Mouse (Mus musculus) brain, adult 2 months (tissue): ENCODE data around the gene Slc30a2.
"Not testable (repeated sequence)": the region's sequence is repeated elsewhere in the genome, so short reads cannot be mapped to it uniquely, and the experiment has no call there.

Experiments used
- DNase-seq: peaks from one replicate; pipeline ENCODE4 v3.0.0; 2011; ENCODE audit warnings: low read depth, low spot score

Gene Slc30a2

DNA sequence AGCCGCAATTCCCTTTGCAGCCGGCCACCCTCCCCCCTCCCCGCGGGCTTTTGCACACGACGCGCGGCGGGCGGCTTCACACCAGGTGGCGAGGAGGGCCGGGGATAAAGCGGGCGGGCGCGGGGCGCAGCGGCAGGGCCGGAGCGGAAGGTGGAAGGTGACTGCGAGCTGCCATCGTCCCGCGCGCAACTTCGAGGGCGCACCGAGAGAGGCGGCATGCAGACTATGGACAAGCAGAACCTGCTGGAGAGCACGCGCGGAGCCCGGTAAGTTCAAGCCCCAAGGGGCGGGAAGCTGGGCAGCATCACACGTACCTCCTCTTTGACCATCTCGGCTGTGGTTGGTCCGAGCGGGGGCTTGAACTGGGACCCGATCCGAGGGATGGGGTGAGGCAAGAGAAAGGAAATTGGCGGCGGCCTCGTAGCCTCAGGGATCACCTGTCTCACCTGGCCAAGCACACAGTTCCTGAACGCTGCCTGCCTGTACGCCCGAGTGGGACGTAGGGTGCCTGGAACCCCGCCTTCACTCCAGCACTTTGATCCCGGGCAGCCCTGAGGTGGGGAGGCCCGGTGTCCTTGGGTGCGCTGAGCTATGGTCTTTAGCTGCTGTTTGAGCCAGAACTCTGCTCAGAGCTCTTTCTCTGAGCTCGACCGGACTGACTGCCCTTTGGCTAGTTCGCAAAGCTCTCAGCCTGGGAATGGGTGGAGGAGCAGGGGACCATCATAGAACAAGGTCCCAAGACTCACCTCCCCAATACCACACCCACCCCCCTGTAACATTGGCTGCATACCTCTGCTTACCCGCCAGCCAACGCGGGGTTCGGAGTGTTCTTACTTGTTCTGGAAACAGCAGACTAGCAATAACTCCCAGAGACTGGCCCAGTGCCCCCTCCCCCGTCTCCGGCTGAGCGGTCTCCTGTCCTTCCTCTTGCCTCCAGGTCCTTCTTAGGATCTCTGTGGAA lies at the start of gene Slc30a2:
Slc30a2 (plus strand) TSS at position 111 of the 961 bp plus-strand sequence.
- DNase-seq: no peak

DNA sequence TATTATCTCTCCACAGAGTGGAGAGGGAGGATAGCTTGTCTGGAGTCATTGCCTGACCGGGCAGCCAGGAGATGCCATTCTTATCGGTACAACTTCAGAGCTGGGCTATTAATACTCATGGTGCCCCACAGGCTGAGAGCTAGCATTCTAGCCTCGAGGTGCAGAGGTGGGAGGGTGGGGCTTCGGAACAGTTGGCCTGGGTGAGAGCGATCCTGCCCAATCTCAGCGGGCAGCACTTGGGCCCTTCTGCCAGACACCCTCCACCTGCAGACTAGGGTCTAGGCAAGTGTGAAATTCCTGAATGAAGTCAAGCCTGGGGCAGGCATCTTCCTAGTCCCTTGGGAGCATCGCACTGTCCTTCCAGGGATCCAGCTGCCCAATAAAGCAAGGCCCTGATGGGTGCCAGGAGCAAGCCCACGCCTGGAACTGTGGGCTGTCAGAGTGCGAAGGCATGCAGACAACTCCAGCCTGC lies 49.3 kb upstream of the Slc30a2 start:
- DNase-seq: no peak

DNA sequence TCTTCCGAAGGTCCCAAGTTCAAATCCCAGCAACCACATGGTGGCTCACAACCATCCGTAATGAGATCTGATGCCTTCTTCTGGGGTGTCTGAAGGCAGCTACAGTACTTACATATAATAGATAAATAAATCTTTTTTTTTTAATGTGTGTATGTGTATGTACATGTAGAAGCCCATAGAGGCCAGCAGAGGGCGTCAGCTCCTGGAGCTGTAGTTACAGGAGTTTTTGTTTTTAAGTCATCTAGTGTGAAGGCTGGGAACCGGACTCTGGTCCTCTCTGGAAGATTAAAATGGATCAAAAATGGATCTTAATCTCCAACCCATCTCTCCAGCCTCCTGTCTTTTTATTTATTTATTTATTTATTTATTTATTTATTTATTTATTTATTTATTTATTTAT lies 46.9 kb upstream of the Slc30a2 start:
- not testable (repeated sequence) for DNase-seq

DNA sequence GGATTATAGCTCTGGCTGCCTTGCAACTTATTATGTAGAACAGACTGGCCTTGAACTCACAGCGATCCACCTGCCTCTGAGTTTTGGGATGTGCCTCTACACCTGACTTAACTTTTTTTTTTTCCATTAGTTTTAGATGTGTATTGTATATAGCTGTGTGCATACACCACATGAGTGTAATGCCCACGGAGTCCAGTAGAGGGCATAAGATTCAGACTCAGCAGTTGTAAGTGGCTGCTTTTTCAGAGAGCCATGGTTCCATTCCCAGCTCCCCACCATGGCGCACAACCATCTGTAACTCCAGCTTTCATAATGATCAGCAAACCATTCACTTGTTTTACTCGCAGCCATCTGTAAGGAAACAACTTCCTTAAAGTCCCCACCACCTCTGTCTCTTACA lies 46.5 kb upstream of the Slc30a2 start:
- DNase-seq: no peak

DNA sequence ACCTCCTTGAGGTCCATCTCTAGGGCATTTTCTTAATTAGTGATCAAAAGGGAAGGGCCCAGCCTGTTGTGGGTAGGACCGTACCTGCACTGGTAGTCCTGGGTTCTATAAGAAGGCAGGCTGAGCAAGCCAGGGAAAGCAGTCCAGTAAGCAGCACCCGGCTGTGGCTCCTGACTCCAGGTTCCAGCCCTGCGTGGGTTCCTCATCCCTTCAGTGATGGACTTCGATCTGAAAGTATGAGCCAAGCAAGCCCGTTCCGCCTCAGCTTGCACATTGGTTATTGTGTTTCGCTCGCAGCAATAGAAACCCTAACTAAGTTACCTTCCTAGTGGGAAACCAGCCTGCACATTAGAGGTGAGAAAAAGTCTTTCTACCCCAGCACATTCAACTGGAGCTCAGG lies 45.6 kb upstream of the Slc30a2 start:
- no peak for DNase-seq

DNA sequence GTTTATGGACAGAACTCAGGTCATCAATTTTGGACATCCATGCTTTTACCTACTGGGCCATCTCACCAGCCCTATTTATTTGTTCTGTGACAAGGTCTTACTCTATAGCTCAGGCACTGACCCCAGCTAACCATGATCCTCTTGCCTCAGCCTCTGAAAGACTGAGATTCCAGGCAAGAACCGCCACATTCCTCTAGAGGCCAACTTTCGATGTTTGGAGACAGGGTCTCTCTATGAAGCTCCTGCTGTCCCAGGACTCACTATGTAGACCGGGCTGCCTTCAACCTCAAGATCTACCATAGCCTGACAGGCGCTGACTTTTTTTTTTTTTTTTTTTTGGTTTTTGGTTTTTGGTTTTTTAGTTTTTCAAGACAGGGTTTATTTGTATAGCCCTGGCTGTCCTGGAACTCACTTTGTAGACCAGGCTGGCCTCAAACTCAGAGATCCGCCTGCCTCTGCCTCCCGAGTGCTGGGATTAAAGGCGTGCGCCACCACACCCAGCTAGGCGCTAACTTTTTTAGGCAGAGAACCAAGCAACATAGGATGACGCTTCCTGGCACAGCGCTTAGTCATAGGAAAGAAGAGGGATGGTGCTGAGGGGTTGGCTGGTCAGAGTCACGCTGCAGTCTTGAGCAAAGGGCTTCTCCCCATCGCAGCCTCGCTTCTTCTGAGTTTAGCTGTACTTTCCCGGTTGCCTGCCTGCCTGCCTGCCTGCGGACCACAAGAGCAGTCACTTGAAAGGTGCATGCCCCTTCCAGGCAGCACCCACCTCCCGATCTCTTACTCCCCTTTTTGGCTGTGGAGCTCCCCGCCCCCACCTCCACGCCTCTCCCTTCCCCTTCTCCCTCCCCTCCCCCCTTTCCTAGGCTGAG lies 44.1 kb upstream of the Slc30a2 start:
- DNase-seq: peak; percentile 65

DNA sequence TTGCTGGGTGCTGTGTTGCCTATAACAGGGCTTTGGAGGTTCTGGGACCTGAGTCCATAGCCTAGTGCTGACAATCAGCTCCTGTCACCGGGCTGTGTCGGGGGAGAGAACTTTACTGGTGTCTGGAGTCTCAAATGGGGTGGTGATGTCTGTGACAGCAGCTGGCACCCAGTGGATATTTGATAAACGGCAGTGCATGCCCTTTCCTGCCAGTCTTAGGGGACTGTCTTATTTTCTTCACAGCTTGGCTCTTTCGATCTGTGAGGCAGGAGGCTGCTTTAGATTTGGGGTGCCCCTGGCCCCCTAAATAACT lies 43.5 kb upstream of the Slc30a2 start:
- DNase-seq: peak; percentile 14

DNA sequence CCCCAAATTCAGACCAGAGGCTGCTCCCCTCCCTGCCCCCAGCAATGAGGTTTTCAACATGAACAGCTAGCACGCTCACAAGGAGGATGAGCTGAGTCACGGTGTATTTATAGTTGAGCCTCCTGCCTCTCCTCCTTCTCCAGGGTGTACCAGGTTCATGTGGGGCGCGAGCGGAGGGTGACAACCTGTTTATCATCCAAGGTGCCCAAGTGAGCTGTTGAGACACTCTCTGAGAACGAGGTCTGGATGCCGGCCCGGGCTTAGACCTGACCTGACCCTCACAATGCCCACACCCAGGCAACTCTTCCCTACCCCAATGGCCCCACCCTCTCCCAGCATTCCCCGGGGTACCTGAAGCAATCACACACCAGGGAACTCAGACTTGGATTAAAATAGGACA lies 42.7 kb upstream of the Slc30a2 start:
- peak; percentile 87 for DNase-seq

DNA sequence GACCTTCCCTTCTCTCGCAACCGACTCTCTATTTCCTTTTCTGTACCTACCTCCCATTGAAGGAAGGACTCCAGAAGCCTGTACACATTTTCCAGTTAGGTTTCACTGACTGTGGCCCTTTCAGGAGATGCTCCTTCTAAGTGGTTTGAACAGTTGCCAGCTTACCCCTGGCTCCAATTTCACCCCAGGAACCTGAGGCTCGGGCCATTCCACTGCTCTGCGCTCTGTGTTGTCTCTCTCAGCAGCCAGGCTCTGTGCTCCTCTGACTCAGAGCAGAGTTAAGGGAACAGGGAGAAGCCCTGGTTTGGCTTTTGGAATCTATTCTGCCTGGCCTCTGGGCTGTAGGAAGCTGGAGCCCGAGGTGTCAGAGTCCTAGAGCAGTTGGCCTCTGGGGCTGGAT lies 40.9 kb upstream of the Slc30a2 start:
- no peak for DNase-seq

DNA sequence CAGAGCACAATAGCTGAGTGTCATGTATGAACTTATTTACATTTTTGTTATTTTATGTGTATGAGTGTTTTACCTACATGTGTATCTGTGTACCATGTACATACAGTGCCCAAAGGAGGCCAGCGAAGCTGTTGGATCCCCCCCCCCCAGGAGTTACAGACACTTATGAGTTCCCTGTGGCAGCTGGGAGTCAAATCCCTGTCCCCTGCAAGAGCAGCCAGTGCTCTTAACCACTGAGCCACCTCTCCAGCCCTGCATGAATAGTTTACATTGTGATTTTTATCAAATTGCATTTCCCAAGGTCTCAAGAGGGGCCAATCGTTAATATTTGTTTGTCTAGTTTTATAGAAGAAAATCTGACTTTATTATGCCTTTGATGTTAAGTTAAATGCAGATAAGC lies 36.0 kb upstream of the Slc30a2 start:
- DNase-seq: no peak

DNA sequence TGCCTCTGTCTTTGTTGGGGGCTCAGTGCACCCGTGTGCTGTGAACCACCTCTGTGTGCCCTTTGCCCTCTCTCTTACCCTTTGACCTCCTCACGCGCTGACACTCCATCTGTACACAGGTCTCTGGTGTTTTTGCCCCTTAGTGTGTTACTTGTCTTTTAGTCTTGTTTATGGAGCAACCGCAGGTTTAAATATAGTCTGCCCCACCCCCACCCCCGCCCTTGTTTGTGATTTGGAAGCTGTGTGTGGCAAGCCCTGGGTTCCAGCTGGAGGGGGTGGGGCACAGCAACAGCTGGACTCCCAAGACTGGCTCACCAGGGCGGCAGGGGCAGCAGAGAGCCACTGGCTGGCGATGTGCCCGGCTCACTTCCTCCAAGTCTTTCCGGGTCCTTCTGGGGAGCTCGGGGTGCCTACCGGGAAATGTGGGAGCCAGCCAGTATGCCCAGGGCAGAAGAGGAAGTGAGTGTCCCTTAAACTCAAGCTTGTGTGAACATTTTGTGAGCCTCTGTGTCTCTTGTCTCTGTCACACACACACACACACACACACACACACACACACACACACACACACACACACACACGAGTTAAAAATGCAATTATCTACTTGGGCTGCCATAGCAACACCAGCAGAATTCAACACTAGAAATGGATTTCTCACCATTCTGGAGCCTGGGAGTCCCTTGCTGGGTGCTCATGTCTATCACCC lies 35.5 kb upstream of the Slc30a2 start:
- DNase-seq: peak; percentile 79

DNA sequence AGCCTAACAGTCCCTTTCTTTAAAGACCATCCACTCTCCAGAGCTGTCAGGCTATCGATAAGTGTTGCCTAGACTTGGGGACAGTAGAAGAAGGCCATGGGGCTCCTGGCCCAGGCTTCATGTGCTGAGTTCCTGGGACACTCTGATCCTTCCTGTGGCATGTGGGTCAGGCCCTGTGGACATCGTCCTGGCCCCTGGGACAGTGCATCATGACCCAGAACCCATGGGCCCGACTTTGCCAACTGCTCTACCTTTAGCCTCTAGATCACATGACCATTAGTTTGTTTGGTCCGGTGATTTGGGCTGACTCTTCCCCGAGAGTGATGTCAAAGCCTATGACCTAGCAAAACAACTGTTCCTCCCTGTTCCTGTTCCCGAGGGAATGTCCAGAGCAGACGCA lies 32.9 kb upstream of the Slc30a2 start:
- DNase-seq: no peak

DNA sequence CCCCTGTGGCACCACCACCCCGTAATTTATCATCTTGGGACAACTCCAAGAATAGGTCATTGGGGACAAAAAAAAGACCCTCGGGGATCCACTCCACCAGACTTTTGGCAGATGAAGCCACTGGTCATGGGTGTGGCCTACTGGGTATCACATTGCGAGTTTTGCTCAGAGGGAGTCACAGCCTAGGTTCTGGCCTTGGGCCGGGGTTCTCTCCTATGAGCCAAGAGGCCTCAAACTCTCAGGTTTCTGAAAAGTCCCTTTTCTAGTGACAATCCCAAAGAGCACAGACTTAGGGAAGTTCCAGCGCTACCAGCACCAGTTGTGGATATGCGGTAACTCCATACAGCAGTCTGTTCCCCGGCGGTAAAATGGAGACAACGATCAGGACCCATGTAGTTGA lies 32.3 kb upstream of the Slc30a2 start:
- DNase-seq: no peak

DNA sequence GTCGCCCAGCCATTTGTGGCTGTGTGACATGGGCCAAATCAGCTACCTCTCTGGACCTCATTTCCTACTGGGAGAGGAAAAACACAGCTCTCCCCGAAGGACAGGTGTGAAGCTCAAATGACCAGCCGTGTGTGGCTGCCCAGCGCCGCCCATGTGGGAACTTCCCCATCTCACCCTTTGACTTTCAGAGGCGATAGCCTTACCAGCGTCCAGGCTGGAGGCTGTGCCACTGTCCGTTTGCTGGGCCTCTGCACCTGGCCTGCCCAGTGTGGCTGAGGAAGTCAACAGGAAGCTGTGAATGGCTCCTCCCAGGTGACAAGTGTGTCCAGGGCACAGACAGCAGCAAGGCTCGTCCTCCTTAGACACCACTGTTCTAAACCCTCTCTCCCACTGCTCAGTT lies 31.2 kb upstream of the Slc30a2 start:
- no peak for DNase-seq

DNA sequence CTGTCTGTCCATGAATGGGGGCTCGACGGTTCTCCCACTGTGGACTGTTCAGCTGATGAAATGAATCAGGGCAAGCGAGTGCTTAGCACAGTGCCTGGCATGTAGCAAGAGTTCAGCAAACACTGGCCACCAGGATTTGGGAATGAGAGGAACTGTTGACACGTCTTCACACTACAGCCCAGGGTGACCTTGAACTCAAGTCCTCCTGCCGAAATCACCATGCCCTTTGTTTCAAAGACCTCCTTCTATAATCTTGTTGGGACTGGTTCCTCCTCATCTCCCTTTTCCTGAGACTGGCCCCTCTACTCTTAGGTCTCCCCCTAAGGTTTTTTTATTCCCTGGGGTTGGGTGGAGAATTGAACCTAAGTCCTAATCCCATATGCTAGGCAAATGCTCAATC lies 30.6 kb upstream of the Slc30a2 start:
- DNase-seq: no peak

DNA sequence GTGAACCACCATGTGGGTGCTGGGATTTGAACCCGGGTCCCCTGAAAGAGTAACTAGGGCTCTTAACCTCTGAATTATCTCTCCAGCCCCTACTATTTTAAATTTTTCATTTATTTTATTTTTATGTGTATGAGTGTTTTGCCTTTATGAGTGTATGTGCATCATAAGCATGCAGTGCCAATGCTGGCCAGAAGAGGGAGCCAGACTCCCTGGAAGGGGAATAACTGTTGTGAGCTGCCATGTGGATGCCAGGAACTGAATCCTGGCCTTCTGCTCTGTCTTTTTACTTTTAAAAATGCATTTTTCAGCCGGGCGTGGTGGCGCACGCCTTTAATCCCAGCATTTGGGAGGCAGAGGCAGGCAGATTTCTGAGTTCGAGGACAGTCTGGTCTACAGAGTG lies 30.1 kb upstream of the Slc30a2 start:
- DNase-seq: no peak

DNA sequence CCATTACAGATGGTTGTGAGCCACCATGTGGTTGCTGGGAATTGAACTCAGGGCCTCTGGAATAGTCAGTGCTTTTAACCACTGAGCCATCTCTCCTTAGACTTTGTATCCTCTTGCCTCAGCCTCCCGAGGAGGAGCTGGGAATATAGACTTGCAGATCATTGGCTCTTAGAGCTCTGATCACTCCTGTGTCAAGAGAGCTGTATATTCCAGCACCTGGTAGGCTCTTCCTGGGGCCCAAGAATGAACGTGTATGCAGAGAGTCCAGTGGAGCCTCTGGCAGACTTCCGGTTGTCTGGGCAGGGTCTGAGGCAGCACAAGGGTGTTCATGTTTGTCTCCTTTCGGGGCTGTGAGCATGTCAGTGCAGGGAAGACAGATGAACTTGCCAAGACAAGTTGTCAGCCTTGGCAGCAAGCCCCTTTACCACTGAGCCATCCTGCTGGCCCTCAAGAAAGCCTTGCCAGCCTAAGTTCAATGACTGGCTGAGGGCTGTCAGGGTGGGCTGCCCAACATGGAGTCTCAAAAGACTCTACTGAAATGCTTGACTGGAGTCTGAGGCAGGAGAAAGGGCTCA lies 28.8 kb upstream of the Slc30a2 start:
- no peak for DNase-seq

DNA sequence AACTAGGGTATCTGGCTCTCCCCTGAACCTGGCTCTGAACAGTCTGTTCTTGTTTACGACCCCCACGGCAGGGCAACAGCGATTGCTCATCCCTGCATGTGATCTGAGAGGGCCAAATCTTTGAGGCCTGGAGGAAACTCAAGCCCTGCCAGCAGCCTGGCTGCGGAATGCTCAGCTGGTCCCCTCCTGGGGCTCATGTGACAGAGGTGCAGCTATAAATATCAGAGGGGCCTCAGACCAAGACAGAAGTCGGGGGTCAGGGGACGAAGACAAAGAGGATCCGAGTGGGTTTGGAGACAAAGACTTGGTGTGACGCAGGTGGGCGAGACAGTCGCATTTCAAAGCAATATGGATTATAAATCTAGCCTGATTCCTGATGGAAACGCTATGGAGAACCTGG lies 28.1 kb upstream of the Slc30a2 start, which contains the start of gene Trim63:
Trim63 (plus strand) TSS at position 245 of the 400 bp plus-strand sequence.
- no peak for DNase-seq

DNA sequence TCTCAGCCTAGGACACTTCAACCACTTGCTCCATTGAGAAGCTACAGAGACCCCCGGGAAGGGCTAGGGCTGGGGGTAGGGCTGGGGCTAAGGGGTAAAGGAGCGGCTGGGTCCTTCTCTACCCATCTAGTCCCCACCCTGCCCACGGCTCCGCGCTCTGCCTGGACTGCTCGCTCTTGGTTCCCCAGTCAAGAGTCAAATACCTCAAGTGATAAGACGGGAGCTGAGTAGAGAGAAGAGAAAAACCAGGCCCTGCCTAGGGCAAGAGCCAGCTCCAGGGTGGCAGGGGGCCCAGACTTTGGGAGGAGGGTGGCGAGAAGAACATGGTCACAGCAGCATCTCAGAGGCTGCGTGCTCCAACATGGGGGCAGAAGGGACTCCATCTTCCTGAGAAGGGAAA lies 27.5 kb upstream of the Slc30a2 start:
- no peak for DNase-seq

DNA sequence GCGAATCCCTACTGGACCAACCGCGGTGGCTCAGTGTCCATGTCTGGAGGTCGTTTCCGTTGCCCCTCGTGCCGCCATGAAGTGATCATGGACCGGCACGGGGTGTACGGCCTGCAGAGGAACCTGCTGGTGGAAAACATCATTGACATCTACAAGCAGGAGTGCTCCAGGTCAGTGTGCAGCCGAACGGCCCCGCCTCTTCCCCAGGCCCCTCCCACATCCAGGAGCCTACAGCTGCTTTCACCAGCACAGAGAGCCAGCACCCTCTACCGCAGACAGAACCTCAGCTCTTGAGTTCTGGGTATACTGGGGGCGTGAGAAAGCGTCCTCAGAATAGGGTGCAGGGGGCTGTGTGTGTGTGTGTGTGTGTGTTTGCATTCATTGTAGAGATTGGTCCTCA lies 26.6 kb upstream of the Slc30a2 start:
- no peak for DNase-seq

DNA sequence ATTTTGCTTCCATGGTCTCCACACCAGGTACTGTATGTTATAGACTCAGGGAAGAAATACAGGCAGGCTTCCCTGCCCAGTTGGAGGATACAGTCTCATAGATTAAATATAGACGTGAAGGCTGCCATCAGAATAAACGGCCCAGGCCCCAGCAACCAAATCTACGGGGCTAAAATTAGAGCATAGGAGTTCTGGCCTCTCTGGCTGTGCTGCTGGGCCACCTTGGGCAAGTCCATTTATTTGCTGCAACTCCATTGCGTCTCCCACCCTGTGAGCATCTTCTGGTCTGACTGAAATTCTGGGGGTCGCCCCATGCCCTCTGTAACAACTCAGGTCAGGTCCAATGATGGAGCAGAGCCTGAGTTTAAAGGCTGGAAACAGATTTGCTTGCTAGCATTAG lies 23.9 kb upstream of the Slc30a2 start:
- DNase-seq: no peak

DNA sequence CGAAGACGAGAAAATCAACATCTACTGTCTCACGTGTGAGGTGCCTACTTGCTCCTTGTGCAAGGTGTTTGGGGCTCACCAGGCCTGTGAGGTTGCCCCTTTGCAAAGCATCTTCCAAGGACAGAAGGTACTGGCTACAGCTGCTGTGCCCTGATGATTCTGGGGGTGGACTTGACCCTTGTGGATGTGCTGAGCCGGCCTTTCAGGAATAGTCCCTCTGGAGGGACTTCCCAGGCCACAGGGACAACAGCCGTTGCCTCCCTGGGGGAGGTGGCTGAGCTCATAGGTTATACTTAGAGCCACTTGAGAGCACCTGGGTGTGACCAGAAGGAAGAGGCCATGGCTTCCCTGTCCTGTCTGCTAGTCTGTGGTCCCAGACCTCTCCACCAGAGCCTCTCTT lies 23.3 kb upstream of the Slc30a2 start:
- DNase-seq: no peak
